ENCODE assay signal across 17 mouse cellular contexts in genomic region chr1:190661249-190661648, GRCm38 (mm10).
A peak's percentile ranks its signal among the peaks of the same experiment; 100 is the strongest.
DNase-seq lines count a peak whose midpoint lies in the region; ATAC-seq lines count a peak whose summit lies in the region.
"Had no signal": no experiment of that assay in that cellular context is flagged by ENCODE, and none has a peak within 500 bp of the region (broad histone marks: within the 10 kb centered on the region; RNA-seq: fewer than 3 reads in every experiment).

No protein-coding gene starts in this region.

- 0 out of 2 replicates have a peak, but pooled peaks cover 3% of the 10 kb centered on the region for H3K27me3 ChIP-seq in hindbrain, embryonic 13.5 days
- peaks cover 7% of the 10 kb centered on the region; the same call in 1 of the 2 replicates for H3K27me3 ChIP-seq in hindbrain, embryonic 12.5 days
- peaks cover 4% of the 10 kb centered on the region; the same call in 1 of the 2 replicates for H3K27me3 ChIP-seq in midbrain, embryonic 13.5 days
- H3K27me3 ChIP-seq in midbrain, embryonic 16.5 days (ENCODE audit: control insufficient read depth, insufficient read depth, low read depth, low read length), result no peaks in the 10 kb centered on the region; the same call in 1 of the 2 replicates
- H3K27me3 ChIP-seq in embryonic facial prominence, embryonic 10.5 days (replicated peaks; ENCODE audit: low read depth, poor library complexity, severe bottlenecking), result no peaks in the 10 kb centered on the region; the same call in none of the 2 replicates

- no peak for ATAC-seq in hindbrain, embryonic 13.5 days (ENCODE audit: low FRiP score)
- ATAC-seq in hindbrain, embryonic 12.5 days (ENCODE audit: low FRiP score), result no peak
- ATAC-seq in midbrain, embryonic 13.5 days, result no peak
- ATAC-seq in midbrain, embryonic 16.5 days, result no peak
- ATAC-seq: hindbrain, postnatal 0 days had no signal

- H3K4me3 ChIP-seq in hindbrain, embryonic 13.5 days, result no peak overlapping the region
- H3K4me3 ChIP-seq in hindbrain, embryonic 12.5 days, result no peak overlapping the region
- no peak overlapping the region for H3K4me3 ChIP-seq in midbrain, embryonic 13.5 days (replicated peaks)
- H3K4me3 ChIP-seq in midbrain, embryonic 16.5 days (ENCODE audit: low read depth, low read length), result no peak overlapping the region
- H3K4me3 ChIP-seq in embryonic facial prominence, embryonic 10.5 days, result no peak overlapping the region

- 38% methylated on average over 15 of the region's 15 CpGs for WGBS in hindbrain, embryonic 13.5 days
- WGBS in hindbrain, embryonic 12.5 days, result 43% methylated on average over 15 of the region's 15 CpGs
- 55% methylated on average over 15 of the region's 15 CpGs for WGBS in midbrain, embryonic 13.5 days
- whole genome bisulfite sequencing in midbrain, embryonic 16.5 days, result 46% methylated on average over 15 of the region's 15 CpGs
- WGBS in embryonic facial prominence, embryonic 10.5 days, result 79% methylated on average over 15 of the region's 15 CpGs

- no peak overlapping the region for H3K4me2 ChIP-seq in hindbrain, embryonic 13.5 days
- H3K4me2 ChIP-seq in hindbrain, embryonic 12.5 days (replicated peaks), result no peak overlapping the region
- no peak overlapping the region for H3K4me2 ChIP-seq in midbrain, embryonic 13.5 days (replicated peaks)
- H3K4me2 ChIP-seq in midbrain, embryonic 16.5 days (ENCODE audit: low read length), result no peak overlapping the region
- H3K4me2 ChIP-seq: lung, embryonic 14.5 days had no signal

- H3K36me3 ChIP-seq in hindbrain, embryonic 13.5 days, result no peaks in the 10 kb centered on the region
- H3K36me3 ChIP-seq in hindbrain, embryonic 12.5 days, result no peaks in the 10 kb centered on the region
- no peaks in the 10 kb centered on the region for H3K36me3 ChIP-seq in midbrain, embryonic 13.5 days
- no peaks in the 10 kb centered on the region for H3K36me3 ChIP-seq in midbrain, embryonic 16.5 days (ENCODE audit: control insufficient read depth, insufficient read depth, low read length)
- no peaks in the 10 kb centered on the region for H3K36me3 ChIP-seq in embryonic facial prominence, embryonic 10.5 days (replicated peaks)

- peak; percentile 1 for DNase-seq in gastrocnemius, postnatal 10 days
- no peak for DNase-seq in gastrocnemius, postnatal 14 days
- no peak for DNase-seq in embryonic facial prominence, embryonic 10.5 days (ENCODE audit: low spot score)
- no peak for DNase-seq in thymus, postnatal 14 days
- DNase-seq: adrenal gland, adult 2 months; cerebellum, adult 11 months; cerebellum, postnatal 14 days; kidney, adult 11 months; kidney, postnatal 14 days; layer of hippocampus, postnatal 36 days; liver; lung, embryonic 14.5 days had no signal

- peaks cover 34% of the 10 kb centered on the region for H3K4me1 ChIP-seq in hindbrain, embryonic 13.5 days (replicated peaks)
- peaks cover 27% of the 10 kb centered on the region for H3K4me1 ChIP-seq in hindbrain, embryonic 12.5 days
- peaks cover 24% of the 10 kb centered on the region for H3K4me1 ChIP-seq in midbrain, embryonic 13.5 days (replicated peaks)
- no peaks in the 10 kb centered on the region for H3K4me1 ChIP-seq in midbrain, embryonic 16.5 days (ENCODE audit: control insufficient read depth, insufficient read depth, low read length)
- H3K4me1 ChIP-seq in embryonic facial prominence, embryonic 10.5 days, result peaks cover 40% of the 10 kb centered on the region

- H3K9me3 ChIP-seq in hindbrain, embryonic 13.5 days, result no peaks in the 10 kb centered on the region
- H3K9me3 ChIP-seq in hindbrain, embryonic 12.5 days (replicated peaks), result no peaks in the 10 kb centered on the region
- H3K9me3 ChIP-seq in midbrain, embryonic 13.5 days, result no peaks in the 10 kb centered on the region
- H3K9me3 ChIP-seq in midbrain, embryonic 16.5 days (replicated peaks; ENCODE audit: control insufficient read depth, low read length, poor library complexity, severe bottlenecking), result no peaks in the 10 kb centered on the region
- no peaks in the 10 kb centered on the region for H3K9me3 ChIP-seq in embryonic facial prominence, embryonic 10.5 days

- peak overlapping the region; percentile 39; the same call in 1 of the 2 replicates for H3K9ac ChIP-seq in hindbrain, embryonic 13.5 days
- no peak overlapping the region for H3K9ac ChIP-seq in hindbrain, embryonic 12.5 days
- 0 out of 2 replicates have a peak overlapping the region, but pooled peaks have one; percentile 14 for H3K9ac ChIP-seq in midbrain, embryonic 13.5 days (replicated peaks)
- H3K9ac ChIP-seq in midbrain, embryonic 16.5 days (ENCODE audit: low read depth, low read length), result no peak overlapping the region
- H3K9ac ChIP-seq: lung, embryonic 14.5 days had no signal

- intact Hi-C loops in gastrocnemius, postnatal 14 days (cut with DNase I; ENCODE audit: low total_unique reads), result no loop called here

- H3K27ac ChIP-seq in hindbrain, embryonic 13.5 days, result no peak overlapping the region
- H3K27ac ChIP-seq in hindbrain, embryonic 12.5 days, result no peak overlapping the region
- H3K27ac ChIP-seq in midbrain, embryonic 13.5 days, result no peak overlapping the region
- H3K27ac ChIP-seq in midbrain, embryonic 16.5 days (ENCODE audit: low read length), result no peak overlapping the region
- peak overlapping the region; percentile 52; the same call in 1 of the 2 replicates for H3K27ac ChIP-seq in embryonic facial prominence, embryonic 10.5 days (replicated peaks)
- H3K27ac ChIP-seq: hindbrain, postnatal 0 days had no signal

Comparison
In these comparisons a context has a peak if more than half of its experiments do, and no peak if none do; other contexts are left out.
1. H3K9ac ChIP-seq: peak in hindbrain, embryonic 13.5 days (single experiment) and midbrain, embryonic 13.5 days (single experiment); none in hindbrain, embryonic 12.5 days (single experiment) and midbrain, embryonic 16.5 days (single experiment).